Mouse (Mus musculus): ENCODE data around the gene Tcl1b4.

The Tcl1b4 gene

GRCm38 (mm10) chr12:105253796-105254195 lies 52.0 kb downstream of the Tcl1b4 start:
- DNase-seq, result peak in 1 of 2 experiments; percentile 3

All from kidney, postnatal 25 days (tissue).